Comparison of ENCODE assay signal across 10 mouse cellular contexts in genomic region chr11:64022403-64023047, GRCm38 (mm10). TPM values are rescaled to one million over a fixed set of nuclear protein-coding genes. Genes with fewer than 3 reads are reported as not detected.
DNase-seq lines count a peak whose midpoint lies in the region; ATAC-seq and TF ChIP-seq lines count a peak whose summit lies in the region.
"Had no signal": no experiment of that assay in that cellular context is flagged by ENCODE, and none has a peak within 500 bp of the region (broad histone marks: within the 10 kb centered on the region; RNA-seq: fewer than 3 reads in every experiment).

No protein-coding gene starts in this region.

- WGBS in liver, embryonic 11.5 days, result 72% methylated on average over 9 of the region's 9 CpGs
- WGBS in liver, postnatal 0 days (ENCODE audit: insufficient replicate concordance), result 74% methylated on average over 9 of the region's 9 CpGs
- 53% methylated on average over 9 of the region's 9 CpGs for WGBS in embryonic facial prominence, embryonic 10.5 days

- no peak overlapping the region for H3K4me2 ChIP-seq in liver, embryonic 11.5 days
- H3K4me2 ChIP-seq in liver, postnatal 0 days (ENCODE audit: low read depth, low read length), result no peak overlapping the region

- peak; percentile 30 for DNase-seq in liver, embryonic 11.5 days (ENCODE audit: low spot score)
- no peak for DNase-seq in liver, postnatal 0 days
- no peak for DNase-seq in embryonic facial prominence, embryonic 10.5 days (ENCODE audit: low spot score)
- peak; percentile 74 for DNase-seq in retina, postnatal 1 day
- DNase-seq in adrenal gland, postnatal 36 days, result no peak
- no peak for DNase-seq in kidney, postnatal 36 days
- DNase-seq: cerebellum, adult 11-12 months; kidney, adult 9 months; lung, adult 2 months had no signal

- H3K36me3 ChIP-seq in liver, embryonic 11.5 days (ENCODE audit: control insufficient read depth, insufficient read depth, low read length), result no peaks in the 10 kb centered on the region
- no peaks in the 10 kb centered on the region for H3K36me3 ChIP-seq in liver, postnatal 0 days (replicated peaks; ENCODE audit: insufficient read depth, low read length)
- no peaks in the 10 kb centered on the region for H3K36me3 ChIP-seq in embryonic facial prominence, embryonic 10.5 days (replicated peaks)

- H3K4me3 ChIP-seq in liver, embryonic 11.5 days (ENCODE audit: low read depth, low read length), result no peak overlapping the region
- H3K4me3 ChIP-seq in liver, postnatal 0 days (ENCODE audit: low read depth, low read length), result no peak overlapping the region
- H3K4me3 ChIP-seq in embryonic facial prominence, embryonic 10.5 days, result no peak overlapping the region

- H3K9me3 ChIP-seq in liver, embryonic 11.5 days (ENCODE audit: control insufficient read depth, low read length), result no peaks in the 10 kb centered on the region
- H3K9me3 ChIP-seq in liver, postnatal 0 days (ENCODE audit: low read length), result no peaks in the 10 kb centered on the region
- H3K9me3 ChIP-seq in embryonic facial prominence, embryonic 10.5 days, result no peaks in the 10 kb centered on the region

- no peak for TF ChIP-seq EP300 in liver, postnatal 0 days (IDR thresholded peaks at IDR 0.05; ENCODE audit: low read depth)

- no peak for ATAC-seq in liver, embryonic 11.5 days (replicated peaks; ENCODE audit: low FRiP score)
- no peak for ATAC-seq in liver, postnatal 0 days
- ATAC-seq in inflammation-experienced regulatory T-cells, adult 6 months, result peak; percentile 65

- H3K9ac ChIP-seq in liver, embryonic 11.5 days (ENCODE audit: low read depth, low read length), result no peak overlapping the region
- no peak overlapping the region for H3K9ac ChIP-seq in liver, postnatal 0 days (replicated peaks)

- peaks cover 19% of the 10 kb centered on the region for H3K4me1 ChIP-seq in liver, embryonic 11.5 days (replicated peaks; ENCODE audit: control insufficient read depth, insufficient read depth, low read length)
- H3K4me1 ChIP-seq in liver, postnatal 0 days (ENCODE audit: insufficient read depth), result no peaks in the 10 kb centered on the region
- peaks cover 46% of the 10 kb centered on the region for H3K4me1 ChIP-seq in embryonic facial prominence, embryonic 10.5 days

- no peaks in the 10 kb centered on the region for H3K27me3 ChIP-seq in liver, embryonic 11.5 days (replicated peaks; ENCODE audit: control insufficient read depth, insufficient read depth, low read length)
- no peaks in the 10 kb centered on the region for H3K27me3 ChIP-seq in liver, postnatal 0 days (ENCODE audit: insufficient read depth, low read length)
- H3K27me3 ChIP-seq in embryonic facial prominence, embryonic 10.5 days (replicated peaks; ENCODE audit: low read depth, poor library complexity, severe bottlenecking), result no peaks in the 10 kb centered on the region

- TF ChIP-seq CTCF in liver, postnatal 0 days (IDR thresholded peaks at IDR 0.05; ENCODE audit: low read depth), result no peak

- H3K27ac ChIP-seq in liver, embryonic 11.5 days (ENCODE audit: low read depth, low read length), result no peak overlapping the region
- no peak overlapping the region for H3K27ac ChIP-seq in liver, postnatal 0 days (ENCODE audit: low read depth)
- 0 out of 2 replicates have a peak overlapping the region, but pooled peaks have one; percentile 1 for H3K27ac ChIP-seq in embryonic facial prominence, embryonic 10.5 days (replicated peaks)

RNA-seq across cellular contexts. Expression of gene Cox10, which starts 56.7 kb away (rescaled TPM):
- 23.5 and 29.8 TPM in 2 replicates for polyA plus RNA-seq in liver, embryonic 11.5 days (2014; fragmentation: Nextera tagmentation; extraction: Ambion mirVana)
- polyA plus RNA-seq in liver, postnatal 0 days (2015; fragmentation: Nextera tagmentation; extraction: Ambion mirVana), result 11.0 and 13.1 TPM in 2 replicates
- 30.9 and 31.2 TPM in 2 replicates for polyA plus RNA-seq in embryonic facial prominence, embryonic 10.5 days (2016; fragmentation: Nextera tagmentation; extraction: Ambion mirVana)
- polyA plus RNA-seq in inflammation-experienced regulatory T-cells, adult 6 months (2017; shearing (Covaris generic)), result 10 to 100 TPM; 20.2 to 26.8 (median 21.7) TPM
- total RNA-seq in adrenal gland, postnatal 36 days (2021), result 10 to 100 TPM; 16.8 to 20.4 TPM

Comparison
In these comparisons a context has a peak if more than half of its experiments do, and no peak if none do; other contexts are left out.
1. DNase-seq: peak in liver, embryonic 11.5 days (single experiment) and retina, postnatal 1 day (single experiment); none in liver, postnatal 0 days (single experiment), embryonic facial prominence, embryonic 10.5 days (single experiment), adrenal gland, postnatal 36 days (0 of 2) and kidney, postnatal 36 days (0 of 2).